Mouse (Mus musculus): Measurements from ENCODE around the gene Topors.
"Not testable (repeated sequence)": the region's sequence is repeated elsewhere in the genome, so short reads cannot be mapped to it uniquely, and the experiment has no call there.

Topors gene

GRCm38 (mm10) chr4:40269430-40270032 is at the start of gene Topors, which contains the start of gene Smim27:
Topors (minus strand) TSS chr4:40269850.
Smim27 (plus strand) TSS chr4:40269579.
- DNase-seq (ENCODE audit: low spot score): peak; percentile 98

GRCm38 (mm10) chr4:40317404-40317803 is 47.8 kb upstream of the Topors start:
- DNase-seq (ENCODE audit: low spot score): no peak

GRCm38 (mm10) chr4:40313026-40313425 is 43.4 kb upstream of the Topors start:
- no peak for DNase-seq (ENCODE audit: low spot score)

- no peak for DNase-seq (ENCODE audit: low spot score)
These were observed 42.6 kb upstream of the Topors start for GRCm38 (mm10) chr4:40312213-40312612.

- no peak for DNase-seq (ENCODE audit: low spot score)
These were observed 41.2 kb upstream of the Topors start for GRCm38 (mm10) chr4:40310796-40311383.

- peak; percentile 75 for DNase-seq (ENCODE audit: low spot score)
These were observed 40.0 kb upstream of the Topors start for GRCm38 (mm10) chr4:40309682-40310081.

- no peak for DNase-seq (ENCODE audit: low spot score)
These were observed 32.9 kb upstream of the Topors start for GRCm38 (mm10) chr4:40302445-40303125.

GRCm38 (mm10) chr4:40301076-40301789 is 31.6 kb upstream of the Topors start:
- peak; percentile 64 for DNase-seq (ENCODE audit: low spot score)

GRCm38 (mm10) chr4:40299169-40299568 is 29.5 kb upstream of the Topors start:
- no peak for DNase-seq (ENCODE audit: low spot score)

- DNase-seq (ENCODE audit: low spot score): not testable (repeated sequence)
These were observed 21.9 kb upstream of the Topors start for GRCm38 (mm10) chr4:40291511-40291910.

GRCm38 (mm10) chr4:40289046-40289445 is 19.4 kb upstream of the Topors start:
- no peak for DNase-seq (ENCODE audit: low spot score)

GRCm38 (mm10) chr4:40287415-40287814 is 17.8 kb upstream of the Topors start:
- DNase-seq (ENCODE audit: low spot score): no peak

- DNase-seq (ENCODE audit: low spot score): peak; percentile 24
These were observed 15.9 kb upstream of the Topors start for GRCm38 (mm10) chr4:40285582-40285981.

GRCm38 (mm10) chr4:40279276-40279900 is 9.7 kb upstream of the Topors start, which contains the start of gene Ndufb6:
Ndufb6 (minus strand) TSS chr4:40279421.
- DNase-seq (ENCODE audit: low spot score): peak; percentile 95

- DNase-seq (ENCODE audit: low spot score): no peak
These were observed 9.2 kb upstream of the Topors start for GRCm38 (mm10) chr4:40278880-40279275.

GRCm38 (mm10) chr4:40268835-40269234 is 815 bp downstream of the Topors start:
- DNase-seq (ENCODE audit: low spot score): no peak

- DNase-seq (ENCODE audit: low spot score): peak; percentile 95
These were observed 1.3 kb downstream of the Topors start for GRCm38 (mm10) chr4:40268204-40268813.

GRCm38 (mm10) chr4:40267681-40268080 is 2.0 kb downstream of the Topors start:
- DNase-seq (ENCODE audit: low spot score): peak; percentile 24

GRCm38 (mm10) chr4:40264321-40264720 is 5.3 kb downstream of the Topors start:
- no peak for DNase-seq (ENCODE audit: low spot score)

GRCm38 (mm10) chr4:40254385-40255103 is 15.1 kb downstream of the Topors start:
- DNase-seq (ENCODE audit: low spot score): no peak

GRCm38 (mm10) chr4:40253766-40254165 is 15.9 kb downstream of the Topors start:
- no peak for DNase-seq (ENCODE audit: low spot score)

All from yolk sac, embryonic 10.5 days (tissue).